Comparison of ENCODE assay signal across 21 mouse cellular contexts in the genomic region with DNA sequence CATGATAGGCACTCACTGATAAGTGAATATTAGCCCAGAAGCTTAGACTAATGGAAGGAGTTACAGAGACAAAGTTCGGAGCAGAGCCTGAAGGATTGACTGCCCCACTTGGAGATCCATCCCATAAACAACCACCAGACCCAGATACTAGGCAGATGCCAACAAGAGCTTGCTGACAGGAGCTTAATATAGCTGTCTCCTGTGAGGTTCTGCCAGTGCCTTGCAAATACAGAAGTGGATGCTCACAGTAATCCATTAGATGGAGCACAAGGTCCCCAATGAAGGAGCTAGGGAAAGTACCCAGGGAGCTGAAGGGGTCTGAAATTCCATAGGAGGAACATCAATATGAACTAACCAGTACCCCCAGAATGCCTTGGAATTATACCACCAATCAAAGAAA.
"Had no signal": no experiment of that assay in that cellular context is flagged by ENCODE, and none has a peak within 500 bp of the region (broad histone marks: within the 10 kb centered on the region; RNA-seq: fewer than 3 reads in every experiment).

No protein-coding gene starts in this region.

- H3K36me3 ChIP-seq: hindbrain, embryonic 10.5 days; hindbrain, embryonic 12.5 days; intestine, embryonic 15.5 days; limb, embryonic 10.5 days; limb, embryonic 12.5 days; liver, embryonic 13.5 days; liver, embryonic 15.5 days had no signal

- H3K4me1 ChIP-seq: hindbrain, embryonic 10.5 days; hindbrain, embryonic 12.5 days; intestine, embryonic 15.5 days; liver, embryonic 13.5 days; liver, embryonic 15.5 days had no signal

- H3K4me3 ChIP-seq: gastrocnemius, adult 2 months; hindbrain, embryonic 10.5 days; hindbrain, embryonic 12.5 days; intestine, embryonic 15.5 days; layer of hippocampus, adult 2 months; left cerebral cortex, adult 2 months; limb, embryonic 10.5 days; limb, embryonic 12.5 days; liver, embryonic 13.5 days; liver, embryonic 15.5 days had no signal

- H3K27ac ChIP-seq: gastrocnemius, adult 2 months; hindbrain, embryonic 10.5 days; hindbrain, embryonic 12.5 days; hindbrain, embryonic 14.5 days; intestine, embryonic 15.5 days; layer of hippocampus, adult 2 months; left cerebral cortex, adult 2 months; limb, embryonic 10.5 days; limb, embryonic 12.5 days; liver, embryonic 13.5 days; liver, embryonic 15.5 days had no signal

- H3K9me3 ChIP-seq: hindbrain, embryonic 10.5 days; hindbrain, embryonic 12.5 days; intestine, embryonic 15.5 days; limb, embryonic 10.5 days; limb, embryonic 12.5 days; liver, embryonic 13.5 days; liver, embryonic 15.5 days had no signal

- DNase-seq: gastrocnemius, adult 2 months; gastrocnemius, postnatal 10 days; gastrocnemius, postnatal 25 days; heart, postnatal 36 days; kidney, adult 18-20 months; kidney, adult 8-10 months; kidney, postnatal 10 days; kidney, postnatal 25 days; kidney, postnatal 4 days; liver; liver, embryonic 13.5 days; liver, postnatal 0 days had no signal

- H3K27me3 ChIP-seq: hindbrain, embryonic 12.5 days; intestine, embryonic 15.5 days; limb, embryonic 12.5 days; liver, embryonic 13.5 days; liver, embryonic 15.5 days had no signal
